Mouse (Mus musculus): ENCODE data around the gene Cbll1. TPM values are rescaled to one million over a fixed set of nuclear protein-coding genes. Genes with fewer than 3 reads are reported as not detected.
A peak's percentile ranks its signal among the peaks of the same experiment; 100 is the strongest.
"Not testable (repeated sequence)": the region's sequence is repeated elsewhere in the genome, so short reads cannot be mapped to it uniquely, and the experiment has no call there.

The Cbll1 gene
- polyA plus RNA-seq, 1 experiment from 2014 or later: 13.9 TPM

DNA sequence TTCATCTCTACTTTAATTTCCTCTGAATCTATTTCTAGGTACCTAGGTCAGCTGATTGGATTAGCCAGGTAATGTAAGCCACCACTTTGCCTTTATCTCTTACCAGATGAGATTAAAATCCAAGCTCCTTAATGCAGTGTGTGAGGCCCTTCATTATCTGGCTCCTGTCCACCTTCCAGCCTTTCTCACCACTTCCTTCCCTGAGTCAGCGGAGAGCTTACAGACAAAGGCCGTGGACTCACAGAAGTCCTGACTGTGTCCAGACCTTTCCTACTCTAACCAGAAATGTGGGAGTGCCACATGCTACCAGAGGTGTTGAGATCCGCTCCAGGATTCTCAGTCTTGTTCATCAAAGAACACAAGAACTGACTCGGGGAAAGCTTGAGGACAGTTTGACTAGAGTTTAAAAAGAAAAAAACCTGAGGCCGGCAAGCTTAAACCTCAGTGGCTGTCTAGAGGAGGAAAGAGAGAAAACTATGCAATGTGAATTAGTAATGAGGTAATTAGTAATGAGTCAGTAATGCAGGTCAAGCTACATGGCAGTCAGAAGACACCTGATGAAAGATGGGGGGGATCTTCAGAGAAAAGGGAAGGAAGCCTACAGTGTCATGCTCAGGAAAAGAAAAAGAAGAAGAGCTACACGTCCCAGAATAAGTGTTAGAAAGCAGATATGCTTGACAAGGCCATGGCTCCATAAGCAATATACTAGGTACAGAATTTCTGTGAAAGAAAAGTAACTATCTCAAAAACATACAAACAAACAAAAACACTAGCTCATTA, 14.5 kb upstream of the Cbll1 start:
- Histone ChIP-seq H3K9ac (no peak overlapping the region), H3K9me3 (no peaks in the 10 kb centered on the region), H3K4me2 (replicated peaks) (no peak overlapping the region), H3K4me1 (replicated peaks) (no peaks in the 10 kb centered on the region), H3K27ac (no peak overlapping the region), H3K27me3 (replicated peaks) (no peaks in the 10 kb centered on the region), H3K36me3 (no peaks in the 10 kb centered on the region), H3K4me3 (replicated peaks) (no peak overlapping the region)
- 65% methylated on average over 6 of the region's 6 CpGs for WGBS
- ATAC-seq: no peak

GRCm38 (mm10) chr12:31512634-31513411, 13.4 kb upstream of the Cbll1 start:
- Histone ChIP-seq H3K27me3 (replicated peaks) (no peaks in the 10 kb centered on the region), H3K36me3 (no peaks in the 10 kb centered on the region), H3K4me1 (replicated peaks) (no peaks in the 10 kb centered on the region), H3K4me3 (replicated peaks) (no peak overlapping the region), H3K9me3 (no peaks in the 10 kb centered on the region), H3K27ac (no peak overlapping the region), H3K4me2 (replicated peaks) (no peak overlapping the region), H3K9ac (no peak overlapping the region)
- WGBS: 68% methylated on average over 14 of the region's 14 CpGs
- peak; percentile 80 for ATAC-seq

DNA sequence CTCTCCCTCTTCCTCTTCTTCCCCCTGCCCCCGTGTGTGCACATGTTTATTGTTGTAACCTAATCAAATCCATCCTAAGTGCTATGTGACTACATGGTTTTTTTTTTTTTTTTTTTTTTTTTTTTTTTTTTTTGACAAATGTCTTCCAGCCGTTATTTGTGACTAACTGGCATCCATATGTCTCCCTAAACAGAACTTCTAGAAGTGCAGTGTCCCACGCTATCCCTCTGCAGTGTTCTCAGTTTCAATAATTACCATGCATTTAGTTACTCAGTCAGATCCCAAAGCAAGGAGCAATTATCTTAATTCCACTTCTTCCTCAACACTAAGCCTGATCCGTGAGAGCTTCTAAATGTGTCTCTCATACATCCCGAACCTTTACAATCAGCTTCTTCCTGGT, 11.8 kb upstream of the Cbll1 start:
- WGBS: 65% methylated on average over 4 of the region's 5 CpGs
- H3K36me3 ChIP-seq: no peaks in the 10 kb centered on the region
- H3K27ac ChIP-seq: no peak overlapping the region
- no peak overlapping the region for H3K4me2 ChIP-seq (replicated peaks)
- no peaks in the 10 kb centered on the region for H3K27me3 ChIP-seq (replicated peaks)
- H3K4me3 ChIP-seq (replicated peaks): no peak overlapping the region
- no peaks in the 10 kb centered on the region for H3K4me1 ChIP-seq (replicated peaks)
- no peak for ATAC-seq
- no peaks in the 10 kb centered on the region for H3K9me3 ChIP-seq
- H3K9ac ChIP-seq: no peak overlapping the region

GRCm38 (mm10) chr12:31508496-31508895, 9.1 kb upstream of the Cbll1 start:
- no peaks in the 10 kb centered on the region for H3K36me3 ChIP-seq
- H3K9me3 ChIP-seq: no peaks in the 10 kb centered on the region
- 78% methylated on average over 6 of the region's 6 CpGs for WGBS
- no peak overlapping the region for H3K4me2 ChIP-seq (replicated peaks)
- H3K9ac ChIP-seq: no peak overlapping the region
- H3K27me3 ChIP-seq (replicated peaks): no peaks in the 10 kb centered on the region
- no peak overlapping the region for H3K27ac ChIP-seq
- no peak overlapping the region for H3K4me3 ChIP-seq (replicated peaks)
- ATAC-seq: no peak
- no peaks in the 10 kb centered on the region for H3K4me1 ChIP-seq (replicated peaks)

DNA sequence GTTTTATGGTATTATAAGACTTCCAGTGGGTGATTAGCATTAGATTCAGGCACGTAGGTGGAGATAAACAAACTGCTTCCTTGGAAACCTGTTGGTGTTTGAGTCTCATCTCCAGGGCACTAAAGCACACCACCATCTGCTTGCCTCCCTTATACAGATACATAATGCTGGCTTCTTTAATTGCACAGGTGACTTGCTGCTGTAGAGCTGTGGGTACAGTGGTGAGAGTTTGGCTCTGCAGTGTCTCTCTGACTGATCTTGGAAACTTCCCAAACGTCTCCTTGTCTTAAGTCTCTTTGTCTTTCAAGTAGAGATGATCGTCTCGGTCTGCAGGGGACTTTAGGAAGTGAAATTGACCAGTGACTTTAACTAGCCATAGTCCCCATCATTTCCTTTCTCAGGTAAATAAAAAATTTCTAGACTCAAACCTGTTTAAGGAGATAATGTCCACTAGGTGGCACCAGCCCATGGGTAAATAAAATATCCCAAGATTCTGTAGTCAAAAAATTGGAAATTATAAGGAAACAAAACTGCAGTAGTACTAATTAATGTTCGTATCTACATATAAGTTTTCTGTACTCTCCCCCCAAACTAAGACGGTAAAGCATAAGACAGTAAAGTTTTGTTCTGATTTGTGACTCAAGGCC, 8.4 kb upstream of the Cbll1 start:
- Histone ChIP-seq H3K4me1 (replicated peaks) (no peaks in the 10 kb centered on the region), H3K27me3 (replicated peaks) (no peaks in the 10 kb centered on the region), H3K4me3 (replicated peaks) (no peak overlapping the region), H3K36me3 (no peaks in the 10 kb centered on the region), H3K4me2 (replicated peaks) (no peak overlapping the region), H3K9ac (no peak overlapping the region), H3K27ac (no peak overlapping the region), H3K9me3 (no peaks in the 10 kb centered on the region)
- WGBS: 40% methylated on average over 6 of the region's 6 CpGs
- ATAC-seq: no peak

- Histone ChIP-seq H3K4me3 (replicated peaks) (no peak overlapping the region), H3K4me2 (replicated peaks) (no peak overlapping the region), H3K27ac (no peak overlapping the region), H3K4me1 (replicated peaks) (0 out of 2 replicates have a peak, but pooled peaks cover 7% of the 10 kb centered on the region), H3K27me3 (replicated peaks) (no peaks in the 10 kb centered on the region), H3K9me3 (no peaks in the 10 kb centered on the region), H3K9ac (no peak overlapping the region), H3K36me3 (no peaks in the 10 kb centered on the region)
- ATAC-seq: no peak
These were observed 3.8 kb upstream of the Cbll1 start for GRCm38 (mm10) chr12:31503211-31503610.

DNA sequence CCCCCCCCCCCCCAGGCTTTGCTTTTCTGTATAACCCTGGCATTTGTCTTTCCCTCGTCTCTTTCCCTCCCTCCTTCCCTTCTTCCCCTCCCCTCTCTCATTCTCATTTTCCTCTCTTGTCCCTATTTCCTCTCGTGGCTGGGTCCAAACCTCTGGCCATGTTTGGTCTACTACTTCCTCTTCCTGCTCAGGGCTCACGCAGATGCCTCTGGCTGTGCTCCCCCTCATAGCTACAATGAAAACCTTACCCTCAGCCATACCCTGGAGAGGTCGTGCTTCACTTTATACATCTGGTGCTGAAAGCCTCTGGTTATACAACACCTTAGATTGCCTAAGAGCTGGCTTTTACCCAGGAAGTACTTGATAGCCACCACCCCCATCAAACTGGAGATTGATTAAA, 1.9 kb upstream of the Cbll1 start:
- Histone ChIP-seq H3K4me1 (replicated peaks) (peaks cover 11% of the 10 kb centered on the region), H3K27me3 (replicated peaks) (no peaks in the 10 kb centered on the region), H3K9ac (no peak overlapping the region), H3K4me3 (replicated peaks) (no peak overlapping the region), H3K9me3 (no peaks in the 10 kb centered on the region), H3K36me3 (no peaks in the 10 kb centered on the region), H3K4me2 (replicated peaks) (no peak overlapping the region), H3K27ac (no peak overlapping the region)
- no peak for ATAC-seq
- WGBS: 57% methylated on average over 4 of the region's 4 CpGs

DNA sequence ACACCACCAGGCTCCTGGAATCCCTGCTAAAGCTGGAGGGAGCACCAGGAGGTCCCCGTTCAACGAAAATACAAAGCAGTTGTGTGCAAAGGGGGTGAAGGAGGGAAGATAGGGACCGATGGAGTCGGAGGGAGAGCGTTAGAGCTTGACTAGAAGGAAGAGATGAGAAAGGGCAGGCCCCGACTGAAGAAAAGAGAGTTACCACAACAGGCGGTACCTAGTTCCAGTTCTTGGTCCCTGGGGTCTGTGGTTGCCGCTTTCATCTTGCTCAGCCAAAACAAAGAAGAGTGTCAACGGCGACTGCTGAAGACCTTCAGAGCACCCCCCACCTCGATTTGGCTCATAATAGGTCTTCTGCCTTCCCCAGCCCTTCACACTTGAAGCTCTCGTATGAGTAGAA, 780 bp upstream of the Cbll1 start:
- no peak for ATAC-seq
- no peaks in the 10 kb centered on the region for H3K27me3 ChIP-seq (replicated peaks)
- H3K36me3 ChIP-seq: no peaks in the 10 kb centered on the region
- 5% methylated on average over 12 of the region's 12 CpGs for WGBS
- peak overlapping the region; percentile 84 for H3K4me2 ChIP-seq (replicated peaks)
- peak overlapping the region; percentile 94 for H3K4me3 ChIP-seq (replicated peaks)
- no peaks in the 10 kb centered on the region for H3K9me3 ChIP-seq
- H3K27ac ChIP-seq: peak overlapping the region; percentile 87
- H3K4me1 ChIP-seq (replicated peaks): peaks cover 11% of the 10 kb centered on the region
- H3K9ac ChIP-seq: peak overlapping the region; percentile 88

DNA sequence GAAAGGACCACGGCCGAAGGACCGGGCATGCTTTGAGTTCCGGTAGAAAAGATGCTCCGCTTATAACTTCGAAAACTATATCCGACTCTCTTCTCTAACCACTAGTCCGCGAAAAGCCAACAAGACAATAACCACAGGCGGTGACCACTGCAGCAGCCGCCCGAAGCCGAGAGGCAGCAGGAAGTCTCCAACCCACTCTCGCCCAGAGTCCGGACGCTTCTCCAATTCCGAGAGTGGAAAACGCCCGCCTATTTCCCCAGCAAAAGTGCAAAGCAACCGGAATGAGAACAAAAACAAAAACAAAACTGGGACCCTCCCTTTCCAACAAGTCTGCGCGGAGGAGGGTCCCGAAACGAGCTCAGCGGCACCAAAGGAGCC, 491 bp downstream of the Cbll1 start:
- peak overlapping the region; percentile 84 for H3K4me2 ChIP-seq (replicated peaks)
- peak overlapping the region; percentile 88 for H3K9ac ChIP-seq
- H3K4me1 ChIP-seq (replicated peaks): peaks cover 11% of the 10 kb centered on the region
- WGBS: under 1% methylated on average over 25 of the region's 25 CpGs
- H3K9me3 ChIP-seq: no peaks in the 10 kb centered on the region
- peak; percentile 17; the same call in 1 of the 2 replicates for ATAC-seq
- H3K36me3 ChIP-seq: peaks cover 3% of the 10 kb centered on the region; the same call in 1 of the 2 replicates
- H3K27me3 ChIP-seq (replicated peaks): no peaks in the 10 kb centered on the region
- peak overlapping the region; percentile 94 for H3K4me3 ChIP-seq (replicated peaks)
- H3K27ac ChIP-seq: peak overlapping the region; percentile 87

GRCm38 (mm10) chr12:31486431-31486830, 13.0 kb downstream of the Cbll1 start:
- H3K9ac ChIP-seq: no peak overlapping the region
- H3K27ac ChIP-seq: no peak overlapping the region
- H3K4me1 ChIP-seq (replicated peaks): no peaks in the 10 kb centered on the region
- H3K9me3 ChIP-seq: no peaks in the 10 kb centered on the region
- H3K36me3 ChIP-seq: peaks cover 11% of the 10 kb centered on the region
- no peaks in the 10 kb centered on the region for H3K27me3 ChIP-seq (replicated peaks)
- WGBS: 69% methylated on average over 6 of the region's 6 CpGs
- H3K4me3 ChIP-seq (replicated peaks): no peak overlapping the region
- no peak for ATAC-seq
- H3K4me2 ChIP-seq (replicated peaks): no peak overlapping the region

DNA sequence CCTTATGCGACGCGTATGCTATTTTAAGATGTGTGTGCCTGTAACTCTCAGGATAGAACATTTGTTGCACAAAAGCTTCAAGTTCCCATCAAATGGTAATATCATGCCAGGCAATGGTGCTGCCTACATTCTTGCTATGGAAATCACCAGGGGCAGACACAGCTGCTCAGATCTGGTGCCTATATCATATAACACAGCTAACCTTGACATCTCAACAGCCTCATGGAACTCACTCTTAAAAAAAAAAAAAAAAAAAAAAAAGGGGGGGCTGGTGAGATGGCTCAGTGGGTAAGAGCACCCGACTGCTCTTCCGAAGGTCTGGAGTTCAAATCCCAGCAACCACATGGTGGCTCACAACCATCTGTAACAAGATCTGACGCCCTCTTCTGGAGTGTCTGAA, 21.2 kb downstream of the Cbll1 start:
- not testable (repeated sequence) for H3K27me3 ChIP-seq (replicated peaks); H3K9me3 ChIP-seq; H3K4me3 ChIP-seq (replicated peaks); H3K27ac ChIP-seq; H3K4me1 ChIP-seq (replicated peaks); H3K4me2 ChIP-seq (replicated peaks); H3K36me3 ChIP-seq; H3K9ac ChIP-seq; ATAC-seq
- 87% methylated on average over 4 of the region's 6 CpGs for WGBS

DNA sequence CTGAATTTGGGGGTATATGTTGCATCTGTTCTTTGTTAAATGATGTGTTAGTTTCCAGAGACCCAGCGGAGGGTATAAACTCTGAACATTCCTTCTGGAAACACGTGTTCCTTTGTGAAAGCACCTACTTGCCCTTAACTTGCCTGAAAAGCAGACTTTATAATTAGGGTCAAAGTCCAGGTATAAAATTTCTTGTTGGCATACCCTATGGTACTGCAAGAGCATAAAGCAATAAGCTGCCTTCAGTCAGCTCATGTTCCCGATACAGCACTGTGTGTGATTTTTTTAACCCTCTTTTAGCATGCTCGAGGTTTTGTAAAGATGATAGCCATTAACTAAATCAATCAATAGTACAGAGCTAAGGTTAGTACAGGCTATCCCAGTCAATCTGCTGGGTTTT, 36.8 kb downstream of the Cbll1 start:
- H3K36me3 ChIP-seq: no peaks in the 10 kb centered on the region
- no peak for ATAC-seq
- no peaks in the 10 kb centered on the region for H3K9me3 ChIP-seq
- H3K4me2 ChIP-seq (replicated peaks): no peak overlapping the region
- 66% methylated on average over 4 of the region's 4 CpGs for WGBS
- H3K4me3 ChIP-seq (replicated peaks): no peak overlapping the region
- no peak overlapping the region for H3K9ac ChIP-seq
- H3K4me1 ChIP-seq (replicated peaks): no peaks in the 10 kb centered on the region
- H3K27ac ChIP-seq: no peak overlapping the region
- no peaks in the 10 kb centered on the region for H3K27me3 ChIP-seq (replicated peaks)

All from intestine, embryonic 15.5 days (tissue).